Mouse (Mus musculus) MEL-GATA-1-ER (cell line): ENCODE data around the gene Bcl6b.

Experiments used
- DNase-seq: peaks from one replicate; pipeline ENCODE4 v3.0.0-alpha.2; 2012; ENCODE audit warnings: low read depth; ENCODE audit errors: extremely low read depth

The Bcl6b gene

GRCm38 (mm10) chr11:70174491-70174890, 55.1 kb downstream of the Bcl6b start:
- DNase-seq, result no peak
